Mouse (Mus musculus): Measurements from ENCODE around the gene Sco1. TPM values are rescaled to one million over a fixed set of nuclear protein-coding genes. Genes with fewer than 3 reads are reported as not detected.

The Sco1 gene
- total and polyA plus RNA-seq, 3 experiments = 15.4 to 32.7 (median 20.4) TPM

- TF ChIP-seq KAT2A (IDR thresholded peaks at IDR 0.05; ENCODE audit: insufficient replicate concordance, low read length) (no peak), TCF12 (IDR thresholded peaks at IDR 0.05; ENCODE audit: low read depth, low read length) (no peak), EP300 (IDR thresholded peaks at IDR 0.05; ENCODE audit: low read length) (no peak), MAX (IDR thresholded peaks at IDR 0.05; ENCODE audit: low read length) (no peak), ZNF384 (IDR thresholded peaks at IDR 0.05; ENCODE audit: low read depth, low read length) (no peak), JUND (conservative IDR thresholded peaks at IDR 0.05; ENCODE audit: low read depth, low read length) (no peak), ZKSCAN1 (IDR thresholded peaks at IDR 0.05; ENCODE audit: borderline replicate concordance, low read depth, low read length) (no peak), NELFE (IDR thresholded peaks at IDR 0.05; ENCODE audit: low read depth, low read length) (no peak), TBP (conservative IDR thresholded peaks at IDR 0.05; ENCODE audit: low read depth, low read length) (no peak), POLR2AphosphoS2 (IDR thresholded peaks at IDR 0.05; ENCODE audit: low read depth, low read length) (no peak), NRF1 (IDR thresholded peaks at IDR 0.05; ENCODE audit: low read depth, low read length) (no peak), HCFC1 (IDR thresholded peaks at IDR 0.05; ENCODE audit: low read depth, low read length) (no peak), RAD21 (IDR thresholded peaks at IDR 0.05; ENCODE audit: low read depth, low read length) (no peak), CHD2 (IDR thresholded peaks at IDR 0.05; ENCODE audit: low read length) (no peak), ELF1 (IDR thresholded peaks at IDR 0.05; ENCODE audit: low read depth, low read length) (no peak), GABPA (IDR thresholded peaks at IDR 0.05; ENCODE audit: insufficient replicate concordance, low read depth, low read length) (no peak), JUN (IDR thresholded peaks at IDR 0.05; ENCODE audit: insufficient read depth, low read depth, low read length) (no peak), MEF2A (IDR thresholded peaks at IDR 0.05; ENCODE audit: borderline replicate concordance, low read depth, low read length) (no peak), SIN3A (IDR thresholded peaks at IDR 0.05; ENCODE audit: low read length) (no peak), MXI1 (IDR thresholded peaks at IDR 0.05; ENCODE audit: low read depth, low read length) (no peak)
These were observed 24.3 kb downstream of the Sco1 start for GRCm38 (mm10) chr11:67076781-67077180.

GRCm38 (mm10) chr11:67077435-67077834 lies 25.0 kb downstream of the Sco1 start:
- Histone ChIP-seq H3K4me3 (replicated peaks in 1 of 3; ENCODE audit: low read depth in 2 of 3, low read length in 2 of 3, poor library complexity in 1 of 3) (no peak overlapping the region), H3K9ac (ENCODE audit: insufficient read depth, low read depth) (no peak overlapping the region), H3K36me3 (replicated peaks in 1 of 2; ENCODE audit: control insufficient read depth in 1 of 2, insufficient read depth in 1 of 2, low read length in 1 of 2) (no peaks in the 10 kb centered on the region), H3K27me3 (replicated peaks) (peaks cover 37% of the 10 kb centered on the region), H3K9me3 (replicated peaks; ENCODE audit: low read length) (no peaks in the 10 kb centered on the region), H3K4me2 (ENCODE audit: insufficient read depth, low read depth, poor library complexity, severe bottlenecking) (no peak overlapping the region), H3K4me1 (ENCODE audit: control insufficient read depth in 1 of 2, insufficient read depth in 2 of 2) (peaks cover 8 to 21% of the 10 kb centered on the region in 2 experiments), H3K27ac (ENCODE audit: insufficient read depth, low read depth) (no peak overlapping the region), H3K79me2 (replicated peaks; ENCODE audit: control insufficient read depth, extremely low read depth, insufficient read depth, poor library complexity, severe bottlenecking) (no peaks in the 10 kb centered on the region)
- dilution Hi-C loops (cut with MboI; ENCODE audit: extremely low pct_ligation_motif_present, extremely low pct_unique_long_range_greater_than_20kb, low sequenced_read_pairs) (no loop called here), in situ Hi-C loops (cut with MboI; ENCODE audit: low pct_ligation_motif_present, low pct_unique_long_range_greater_than_20kb, low sequenced_read_pairs) (loop anchor here (5.0 kb wide), 1 partner anchor 170 kb away; no protein-coding TSS in a partner anchor)
- TF ChIP-seq CHD2 (IDR thresholded peaks at IDR 0.05; ENCODE audit: low read length) (no peak), MAX (IDR thresholded peaks at IDR 0.05; ENCODE audit: low read length) (no peak), NRF1 (IDR thresholded peaks at IDR 0.05; ENCODE audit: low read depth, low read length) (no peak), ETS1 (conservative IDR thresholded peaks at IDR 0.05; ENCODE audit: low read depth, low read length) (no peak), CTCF (conservative IDR thresholded peaks at IDR 0.05 in 1 of 2, IDR thresholded peaks at IDR 0.05 in 1 of 2; ENCODE audit: low read depth in 2 of 2, low read length in 2 of 2) (no peak), MYC (IDR thresholded peaks at IDR 0.05; ENCODE audit: low read depth, low read length) (no peak), RCOR1 (conservative IDR thresholded peaks at IDR 0.05; ENCODE audit: low read depth, low read length) (no peak), MAFK (IDR thresholded peaks at IDR 0.05; ENCODE audit: insufficient replicate concordance, low read length) (no peak), EP300 (IDR thresholded peaks at IDR 0.05; ENCODE audit: low read length) (no peak), ZC3H11A (IDR thresholded peaks at IDR 0.05; ENCODE audit: low read depth, low read length) (no peak)
- no peak for DNase-seq (ENCODE audit: extremely low read depth)

More at GRCm38 (mm10) chr11:67076781-67077180, 24.3 kb downstream of the Sco1 start:
- Histone ChIP-seq H3K27me3 (replicated peaks) (peaks cover 38% of the 10 kb centered on the region), H3K27ac (ENCODE audit: insufficient read depth, low read depth) (no peak overlapping the region), H3K79me2 (replicated peaks; ENCODE audit: control insufficient read depth, extremely low read depth, insufficient read depth, poor library complexity, severe bottlenecking) (no peaks in the 10 kb centered on the region), H3K9me3 (replicated peaks; ENCODE audit: low read length) (no peaks in the 10 kb centered on the region), H3K4me3 (replicated peaks in 1 of 3; ENCODE audit: low read depth in 2 of 3, low read length in 2 of 3, poor library complexity in 1 of 3) (no peak overlapping the region), H3K36me3 (replicated peaks in 1 of 2; ENCODE audit: control insufficient read depth in 1 of 2, insufficient read depth in 1 of 2, low read length in 1 of 2) (no peaks in the 10 kb centered on the region), H3K4me2 (ENCODE audit: insufficient read depth, low read depth, poor library complexity, severe bottlenecking) (no peak overlapping the region), H3K9ac (ENCODE audit: insufficient read depth, low read depth) (no peak overlapping the region), H3K4me1 (ENCODE audit: control insufficient read depth in 1 of 2, insufficient read depth in 2 of 2) (peaks cover 3 to 15% of the 10 kb centered on the region in 2 experiments; a peak in 2 of 4 replicates)
- in situ Hi-C loops (cut with MboI; ENCODE audit: low pct_ligation_motif_present, low pct_unique_long_range_greater_than_20kb, low sequenced_read_pairs) (loop anchor here (5.0 kb wide), 1 partner anchor 169 kb away; no protein-coding TSS in a partner anchor), dilution Hi-C loops (cut with MboI; ENCODE audit: extremely low pct_ligation_motif_present, extremely low pct_unique_long_range_greater_than_20kb, low sequenced_read_pairs) (no loop called here)
- no peak for DNase-seq (ENCODE audit: extremely low read depth)
